Mouse (Mus musculus): Measurements from ENCODE around the gene Sec31b. TPM values are rescaled to one million over a fixed set of nuclear protein-coding genes. Genes with fewer than 3 reads are reported as not detected.
A peak's percentile ranks its signal among the peaks of the same experiment; 100 is the strongest.

Gene Sec31b
- total RNA-seq, 4 experiments from 2014 or later: 4.1 to 6.2 (median 5.5) TPM

DNA sequence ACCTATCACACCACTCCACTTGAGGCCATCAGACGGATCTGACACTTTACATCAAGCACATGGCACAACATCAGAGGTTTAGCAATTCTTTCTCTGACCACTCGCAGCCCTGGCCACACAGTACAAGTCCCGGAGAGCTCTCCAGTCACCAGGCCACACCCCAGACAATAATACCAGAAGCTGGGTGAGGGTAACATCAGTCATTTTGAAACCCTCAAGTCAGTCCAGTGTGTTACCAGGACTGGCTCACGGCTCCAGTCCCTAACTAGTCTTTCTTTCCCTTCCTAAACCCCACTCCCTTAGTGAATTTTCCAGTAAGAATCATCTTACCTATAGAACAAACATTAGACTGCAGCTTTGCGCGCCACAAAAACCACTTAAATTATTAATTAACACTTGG is 15.6 kb downstream of the Sec31b start:
- DNase-seq: no peak

DNA sequence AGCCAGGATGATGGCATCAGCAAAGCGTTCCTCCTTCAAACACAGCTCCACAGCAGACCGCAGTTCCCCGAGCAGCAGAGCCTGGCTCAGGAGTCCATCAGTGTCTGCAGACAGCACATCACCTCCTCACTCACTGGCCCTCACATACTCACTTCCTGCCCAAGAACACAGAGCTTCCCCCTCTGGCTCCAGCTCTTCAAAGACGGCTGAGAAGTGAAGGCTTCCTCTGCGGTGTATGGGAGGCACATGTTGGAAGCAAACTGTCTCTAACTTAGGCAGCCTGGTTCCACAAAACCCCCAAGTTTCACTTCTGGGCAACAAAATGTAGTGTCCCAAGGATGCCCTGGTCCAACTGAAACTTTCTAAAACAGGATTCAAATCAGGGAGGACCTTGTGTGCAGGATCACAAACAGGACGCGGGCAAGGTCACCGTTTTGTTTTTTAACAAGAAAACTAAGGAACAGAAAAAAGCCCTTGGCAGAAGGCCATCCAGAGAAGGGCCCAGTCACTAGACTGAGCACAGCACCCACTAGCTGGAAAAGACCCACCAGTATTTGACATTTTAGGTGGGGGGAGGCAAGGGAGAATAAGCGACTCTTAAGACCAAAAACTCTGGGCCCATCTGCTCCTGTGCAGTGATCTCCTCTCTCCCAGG is 20.0 kb downstream of the Sec31b start:
- DNase-seq: no peak

DNA sequence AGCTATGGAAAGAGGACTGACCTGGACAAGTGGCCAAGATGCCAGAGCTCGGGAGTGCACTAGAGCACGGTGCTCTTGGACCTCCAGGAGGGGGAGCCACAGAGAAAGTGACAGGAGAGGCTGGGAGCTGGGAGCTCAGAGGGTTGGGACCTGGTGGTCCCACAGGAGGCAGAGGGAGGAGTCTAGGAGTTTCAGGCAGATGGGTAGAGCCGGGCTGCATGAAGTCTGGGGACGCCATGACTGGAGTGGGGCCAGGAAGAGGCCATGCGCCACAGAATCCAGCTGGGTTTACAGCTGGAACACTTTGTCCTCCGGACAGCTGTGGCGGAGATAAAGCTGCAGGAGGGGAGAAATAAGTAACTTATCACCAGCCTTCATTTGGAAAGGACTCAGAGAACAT is 26.5 kb downstream of the Sec31b start:
- DNase-seq: no peak

DNA sequence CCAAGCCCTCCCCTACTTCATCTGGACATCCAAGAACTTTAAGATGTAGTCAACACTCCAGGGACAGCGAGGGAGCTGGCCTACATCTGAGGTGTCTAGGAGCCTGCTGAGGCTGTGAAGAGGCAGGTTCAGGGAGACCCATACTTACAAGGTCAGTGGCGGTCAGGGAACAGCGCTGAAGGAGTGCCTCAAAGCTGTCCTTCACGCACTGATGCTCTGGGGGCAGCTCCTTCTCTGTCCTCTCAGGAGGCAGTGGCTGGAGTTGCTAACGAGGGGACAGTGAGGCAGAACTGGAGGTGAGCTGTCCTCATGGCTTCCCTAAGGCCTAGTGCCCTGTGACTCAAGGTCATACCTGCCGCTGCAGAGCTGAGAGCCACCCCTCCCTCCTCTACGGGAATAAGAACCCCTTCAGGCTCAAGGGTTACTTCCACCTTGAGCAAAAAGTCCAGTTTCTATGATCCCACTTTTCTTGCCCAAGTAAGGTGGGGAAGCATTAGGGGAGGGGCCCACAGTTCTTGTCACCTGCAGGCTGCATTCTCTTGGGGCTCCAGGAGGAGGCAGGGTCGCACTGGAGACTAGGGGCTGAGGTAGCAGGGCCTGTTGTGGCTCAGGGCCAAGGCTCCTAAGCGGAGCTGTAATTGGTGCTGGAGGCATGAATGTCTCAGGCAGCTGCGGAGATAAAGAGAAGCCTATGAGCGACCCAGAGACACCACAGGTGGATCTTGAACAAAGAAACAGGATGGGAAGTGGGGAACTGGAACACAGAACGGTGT is 27.5 kb downstream of the Sec31b start:
- no peak for DNase-seq

DNA sequence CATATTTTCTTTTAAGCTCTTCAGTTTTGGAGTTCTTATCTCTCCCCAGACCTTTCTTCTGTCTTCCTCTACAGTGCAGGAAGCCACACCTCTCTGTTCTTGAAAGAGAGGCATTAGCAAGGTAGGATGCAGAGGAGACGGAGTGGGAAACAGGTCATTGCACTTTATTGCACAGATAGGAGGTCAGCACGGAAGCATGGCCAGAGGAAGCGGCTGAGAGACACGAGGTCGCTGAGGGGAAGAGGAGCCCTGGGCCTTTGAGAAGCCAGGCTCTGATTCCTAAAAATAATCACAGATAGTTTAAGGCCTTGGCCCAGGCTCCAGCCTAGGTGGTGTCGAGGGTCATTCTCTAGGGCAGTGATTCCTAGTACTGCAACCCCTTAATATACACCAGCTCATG is 29.9 kb downstream of the Sec31b start:
- DNase-seq: no peak

DNA sequence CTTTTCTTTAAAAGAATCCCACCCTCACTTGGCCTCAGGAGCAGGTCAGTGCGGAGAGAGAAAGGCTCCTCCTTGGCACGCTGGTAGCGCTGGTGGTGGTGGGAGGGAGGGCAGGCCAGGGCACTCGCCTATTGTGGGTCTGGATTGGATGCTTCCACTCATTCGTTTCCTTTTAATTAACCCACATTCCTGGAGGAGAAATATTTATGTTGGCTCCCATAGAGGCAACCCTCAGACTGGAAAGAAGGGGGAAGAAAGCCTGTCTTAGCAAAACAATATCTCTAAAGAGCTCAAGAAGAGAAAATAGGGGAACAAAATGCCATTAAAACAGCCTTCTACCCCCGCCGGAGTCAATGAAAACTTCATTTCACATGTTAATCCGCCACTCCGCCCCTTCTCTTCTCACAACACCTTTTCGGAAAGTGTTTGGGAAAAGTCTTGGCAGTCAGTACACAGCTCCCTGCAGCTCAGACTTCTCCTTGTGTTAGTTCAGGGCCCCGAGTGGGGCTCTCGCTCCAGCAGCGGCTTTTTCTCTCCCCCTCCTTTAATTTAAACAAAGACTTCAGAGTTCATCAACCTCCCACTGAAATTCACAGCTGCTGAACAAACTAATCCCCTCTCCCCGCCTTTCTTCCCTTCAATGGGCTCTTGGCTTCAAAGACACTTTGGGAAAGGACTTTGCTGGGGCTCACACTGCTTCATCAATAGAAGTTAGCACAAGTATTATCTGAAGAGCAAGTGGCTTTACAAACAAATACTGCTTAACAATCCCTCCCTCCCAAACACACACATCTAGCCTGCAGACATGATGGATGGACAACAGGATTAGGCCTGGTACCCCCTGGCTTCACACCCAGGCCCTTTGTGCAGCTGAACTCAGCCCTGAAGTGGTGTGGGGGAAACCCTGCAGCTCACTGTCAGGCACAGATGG is 30.9 kb downstream of the Sec31b start:
- DNase-seq: no peak

DNA sequence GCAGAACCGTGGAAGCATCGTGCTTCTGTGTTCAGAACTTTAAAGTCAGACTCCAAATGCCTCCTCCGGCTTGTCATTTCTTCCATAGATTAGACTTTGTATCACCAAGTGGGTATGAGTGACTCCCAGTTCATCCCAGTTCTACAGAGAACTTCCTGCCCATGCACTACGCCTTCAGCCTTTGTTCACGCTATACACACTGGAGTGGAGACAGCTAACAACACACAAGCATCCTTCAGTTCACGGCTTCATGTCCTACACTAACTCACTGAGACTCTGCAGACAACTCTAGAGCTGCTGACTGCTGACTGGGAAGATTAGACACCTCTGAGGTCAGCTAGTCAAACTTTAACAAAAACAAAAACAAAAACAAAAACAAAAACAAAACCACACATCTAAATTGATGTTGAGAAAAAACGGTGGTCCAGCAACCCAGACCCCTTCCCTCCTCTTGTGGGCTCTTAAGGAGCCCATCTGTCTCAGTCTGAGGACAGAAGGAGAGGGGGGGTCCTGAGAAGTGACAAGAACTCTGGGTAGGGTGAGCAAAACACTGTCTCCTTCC is 31.7 kb downstream of the Sec31b start:
- no peak for DNase-seq

DNA sequence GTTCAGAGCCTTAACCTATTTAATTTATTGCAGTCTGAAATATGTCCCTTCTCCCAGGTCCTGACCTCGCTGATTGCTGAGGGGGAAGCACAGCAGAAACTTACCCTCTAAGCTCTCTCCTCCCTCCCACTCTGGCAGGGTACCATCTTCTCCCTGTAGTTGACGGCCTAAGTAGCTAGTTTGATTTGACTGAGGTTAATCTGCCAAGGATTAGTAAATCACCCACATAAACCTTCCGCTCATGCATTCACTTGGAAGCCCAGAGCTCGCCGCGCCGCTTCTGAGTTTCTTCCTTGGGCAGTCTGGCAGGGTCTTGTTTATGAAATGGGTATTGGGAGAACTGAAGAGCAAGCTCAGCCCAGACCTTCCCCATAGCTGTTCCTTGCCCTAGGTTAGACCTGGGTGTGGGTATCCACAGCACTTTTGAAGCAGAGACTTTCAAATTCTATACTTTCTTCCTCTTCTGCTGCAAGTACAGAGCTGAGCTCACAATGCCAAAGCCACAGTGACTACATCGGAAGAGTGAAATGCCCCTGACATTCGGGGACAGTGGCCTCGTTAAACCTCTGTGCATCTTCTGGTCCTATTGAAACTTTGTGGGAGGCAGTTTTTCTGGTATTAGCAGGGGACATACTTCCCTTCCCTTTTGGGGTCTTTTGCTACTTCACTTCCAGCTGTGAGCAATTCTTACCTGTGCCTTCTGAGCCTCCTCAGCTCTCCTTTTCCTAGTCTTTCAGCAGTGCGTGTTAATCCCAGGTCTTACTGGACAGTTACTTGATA is 32.4 kb downstream of the Sec31b start:
- no peak for DNase-seq

DNA sequence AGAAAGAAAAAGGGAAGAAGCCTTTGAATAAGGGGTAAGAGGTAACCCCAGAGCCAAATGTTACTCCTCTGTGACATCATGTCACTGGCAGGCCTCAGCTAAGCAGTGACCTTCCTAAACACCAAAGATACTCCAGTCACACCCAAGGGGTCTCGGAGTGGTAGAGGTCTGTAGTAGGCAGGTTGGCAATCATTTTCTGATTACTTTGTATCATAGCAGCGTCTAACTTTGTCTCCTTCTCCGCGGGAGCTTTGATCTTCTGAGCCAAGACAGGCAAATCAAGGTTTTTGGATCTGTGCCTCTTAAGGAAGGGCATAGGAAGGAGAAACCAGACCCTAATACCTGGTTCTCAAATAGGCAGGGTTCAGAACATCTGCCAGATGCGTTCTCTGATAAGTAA is 33.1 kb downstream of the Sec31b start:
- no peak for DNase-seq

DNA sequence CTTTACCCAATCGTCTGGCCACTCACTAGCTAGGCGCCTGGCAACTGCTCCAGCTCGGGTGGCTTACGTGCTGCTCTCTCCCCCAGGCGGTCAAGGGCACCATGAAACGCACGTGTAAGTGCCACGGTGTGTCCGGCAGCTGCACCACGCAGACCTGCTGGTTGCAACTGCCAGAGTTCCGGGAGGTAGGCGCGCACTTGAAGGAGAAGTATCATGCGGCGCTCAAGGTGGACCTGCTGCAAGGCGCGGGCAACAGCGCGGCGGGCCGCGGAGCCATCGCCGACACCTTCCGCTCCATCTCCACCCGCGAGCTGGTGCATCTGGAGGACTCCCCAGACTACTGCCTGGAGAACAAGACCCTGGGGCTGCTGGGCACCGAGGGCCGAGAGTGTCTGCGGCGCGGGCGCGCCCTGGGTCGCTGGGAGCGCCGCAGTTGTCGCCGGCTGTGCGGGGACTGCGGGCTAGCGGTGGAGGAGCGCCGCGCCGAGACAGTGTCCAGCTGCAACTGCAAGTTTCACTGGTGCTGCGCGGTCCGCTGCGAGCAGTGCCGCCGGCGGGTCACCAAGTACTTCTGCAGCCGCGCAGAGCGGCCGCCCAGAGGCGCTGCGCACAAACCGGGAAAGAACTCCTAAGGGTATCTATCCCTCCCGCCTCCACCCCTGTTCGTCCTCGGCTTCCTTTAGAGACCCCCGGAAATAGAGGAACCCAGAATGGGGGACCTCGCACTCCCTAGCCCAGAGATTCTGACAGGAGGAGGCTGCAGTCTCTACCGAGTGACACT is 34.0 kb downstream of the Sec31b start:
- DNase-seq: peak; percentile 69

DNA sequence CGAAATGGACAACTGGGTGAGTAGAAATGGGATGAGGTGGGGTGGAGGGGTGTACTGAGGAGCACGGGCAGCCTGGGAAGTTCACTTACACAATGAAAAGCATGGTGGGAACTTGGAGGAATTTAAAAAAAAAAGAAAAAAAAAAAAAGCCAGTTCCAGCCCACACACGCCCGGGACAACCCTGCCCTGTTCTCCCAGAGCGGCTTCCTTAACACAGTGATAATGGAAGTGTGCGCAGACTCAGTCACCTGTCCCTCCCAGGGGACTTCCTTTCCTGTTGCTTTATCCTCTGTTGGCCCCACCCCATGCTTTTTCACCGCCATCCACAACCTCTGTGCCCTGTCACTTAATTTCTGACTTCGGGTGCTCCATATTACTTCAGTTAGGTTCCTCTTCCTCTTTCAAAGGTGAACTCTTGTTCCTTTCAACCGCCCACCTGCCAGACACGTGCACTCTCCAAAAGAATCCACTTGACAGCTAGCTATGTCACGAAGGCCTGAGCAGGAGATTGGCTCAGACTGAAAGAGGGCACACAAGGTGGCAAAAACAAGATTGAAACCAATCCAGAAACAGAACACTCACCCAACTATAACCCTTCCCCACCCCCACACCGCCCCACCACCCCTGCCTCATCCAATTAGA is 35.0 kb downstream of the Sec31b start:
- no peak for DNase-seq

DNA sequence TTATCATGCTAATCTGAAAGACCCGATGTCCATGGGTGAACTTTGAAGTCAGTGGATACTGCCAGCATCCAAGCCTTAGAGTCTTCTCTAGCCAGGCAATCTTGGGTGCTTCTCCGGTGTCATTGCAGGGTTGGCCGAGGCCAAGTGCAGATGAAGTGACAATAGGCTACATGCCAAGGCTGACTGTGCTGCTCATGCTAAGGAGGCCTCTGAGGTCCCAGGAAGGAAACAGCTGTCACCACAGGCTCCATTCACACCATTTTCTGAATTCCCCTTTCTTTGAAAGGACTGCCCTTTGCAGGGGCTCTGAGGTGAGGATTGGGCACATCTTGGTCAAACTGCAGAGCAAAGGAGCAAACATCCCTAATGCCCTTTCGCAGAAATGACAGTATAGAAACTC is 42.9 kb downstream of the Sec31b start:
- DNase-seq: no peak

DNA sequence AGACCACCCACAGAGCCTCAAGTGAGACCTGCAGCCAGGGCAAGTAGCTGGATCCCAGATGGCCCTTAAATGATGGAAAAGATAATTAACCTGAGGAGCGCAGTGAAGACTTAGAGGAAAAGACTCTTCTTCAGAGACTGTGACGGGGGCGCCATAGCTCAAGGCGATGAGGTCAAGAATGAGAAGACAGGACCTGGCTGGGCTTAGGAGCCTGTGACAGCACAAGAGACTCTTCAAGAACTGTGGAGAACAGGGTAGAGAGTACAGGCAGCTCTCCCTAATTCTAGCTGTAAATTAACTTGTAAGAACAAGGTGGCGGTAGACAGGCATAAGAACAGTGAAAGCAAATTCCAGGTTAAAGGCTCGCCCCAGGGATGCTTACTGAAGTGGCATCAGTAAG is 43.7 kb downstream of the Sec31b start:
- no peak for DNase-seq

DNA sequence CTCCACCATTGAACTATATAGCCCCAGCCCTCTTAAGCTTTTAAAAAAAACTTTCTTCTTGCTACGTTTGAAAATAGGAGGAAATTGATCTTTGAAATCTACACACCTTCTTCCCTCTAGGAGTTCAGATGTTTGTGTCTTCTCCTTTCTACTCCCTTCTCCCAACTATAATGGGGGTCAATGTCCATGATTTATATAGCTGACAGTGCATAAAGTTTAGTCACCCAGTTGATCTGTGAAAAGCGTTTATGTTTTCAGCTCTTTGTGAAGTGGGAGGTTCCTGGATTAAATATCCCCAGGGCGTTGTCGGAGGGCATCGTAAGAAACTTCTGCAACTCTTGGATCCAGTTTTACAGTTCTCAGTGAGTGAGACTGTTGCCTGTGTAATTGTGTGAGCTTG is 45.4 kb downstream of the Sec31b start:
- no peak for DNase-seq

DNA sequence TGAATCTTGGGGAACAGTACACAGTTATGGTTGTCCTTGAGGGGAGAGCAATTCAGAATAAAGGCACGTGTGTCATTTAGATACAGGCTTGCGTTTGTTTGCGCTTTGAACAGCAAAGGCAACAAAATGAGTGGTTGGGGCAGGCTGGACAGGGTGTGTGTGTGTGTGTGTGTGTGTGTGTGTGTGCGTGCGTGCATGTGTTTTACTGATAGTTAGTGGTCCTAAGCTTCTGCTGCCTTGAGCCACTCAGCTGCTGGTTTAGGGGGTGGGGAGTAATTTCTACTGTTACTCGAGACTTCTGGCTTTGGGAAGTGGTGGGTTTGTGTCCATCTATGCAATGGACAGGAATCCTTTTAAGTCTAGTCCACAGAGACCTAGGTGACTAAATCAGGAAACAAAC is 46.7 kb downstream of the Sec31b start:
- no peak for DNase-seq

DNA sequence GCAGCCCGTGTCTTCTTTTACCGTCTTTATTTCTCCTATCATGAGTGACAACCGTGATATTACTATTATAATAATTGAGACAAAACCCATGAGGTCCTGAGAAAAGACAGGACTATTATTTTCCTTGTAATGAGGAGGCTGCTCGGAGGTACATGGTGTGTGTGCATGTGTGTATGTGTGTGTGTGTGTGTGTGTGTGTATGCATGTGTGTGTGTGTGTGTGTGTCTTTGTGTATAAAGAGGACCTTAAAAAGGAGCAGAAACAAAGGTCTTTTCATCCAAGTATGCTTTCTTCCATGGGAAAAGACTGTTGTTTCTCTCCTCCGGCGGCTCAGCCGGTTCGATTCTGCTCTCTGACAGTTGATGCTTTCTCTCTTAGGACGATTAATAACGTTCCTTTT is 48.7 kb downstream of the Sec31b start:
- DNase-seq: no peak

DNA sequence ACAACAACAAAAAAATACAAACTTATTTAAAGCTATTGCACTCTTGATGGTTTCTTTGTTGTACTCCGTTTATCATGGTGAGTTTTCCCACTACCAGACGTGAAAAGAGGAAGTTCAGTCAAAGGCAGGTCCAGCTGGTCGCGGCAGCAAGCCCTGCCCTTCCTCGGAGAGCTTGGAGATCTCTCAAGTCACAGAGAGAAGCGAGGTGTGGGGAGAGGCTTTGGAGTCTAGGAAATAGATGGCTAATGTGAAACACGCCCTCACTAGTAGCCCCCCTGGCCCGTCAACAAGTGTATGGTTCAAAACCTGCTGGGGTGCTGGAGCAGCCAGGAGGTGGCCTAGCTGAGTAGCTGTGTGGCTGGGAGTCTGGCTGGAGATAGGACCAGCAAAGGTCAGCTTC is 49.2 kb downstream of the Sec31b start:
- DNase-seq: no peak

DNA sequence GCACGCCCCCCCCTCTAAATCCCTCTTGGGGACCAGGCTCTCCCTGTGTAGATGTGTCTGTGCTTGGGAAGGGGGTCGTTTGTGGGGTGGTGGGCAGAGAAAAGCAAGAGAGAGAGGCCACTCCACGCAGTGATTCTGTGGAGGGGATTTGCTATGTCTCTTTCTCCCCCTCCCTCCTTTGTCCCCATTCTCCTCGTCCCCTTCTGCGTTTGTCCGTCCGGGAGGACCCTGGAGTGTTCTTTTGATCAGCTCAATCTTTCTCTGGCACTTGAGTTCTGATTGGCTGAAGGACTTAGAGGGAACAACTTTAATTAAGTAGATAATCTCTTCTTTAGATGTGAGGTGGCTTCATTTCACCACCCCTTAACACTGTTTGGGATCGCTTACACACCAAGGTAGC is 52.5 kb downstream of the Sec31b start, which contains the start of gene Wnt8b:
Gene Wnt8b, plus strand, starts transcription at position 345 of the 400 bp plus-strand sequence.
- no peak for DNase-seq

DNA sequence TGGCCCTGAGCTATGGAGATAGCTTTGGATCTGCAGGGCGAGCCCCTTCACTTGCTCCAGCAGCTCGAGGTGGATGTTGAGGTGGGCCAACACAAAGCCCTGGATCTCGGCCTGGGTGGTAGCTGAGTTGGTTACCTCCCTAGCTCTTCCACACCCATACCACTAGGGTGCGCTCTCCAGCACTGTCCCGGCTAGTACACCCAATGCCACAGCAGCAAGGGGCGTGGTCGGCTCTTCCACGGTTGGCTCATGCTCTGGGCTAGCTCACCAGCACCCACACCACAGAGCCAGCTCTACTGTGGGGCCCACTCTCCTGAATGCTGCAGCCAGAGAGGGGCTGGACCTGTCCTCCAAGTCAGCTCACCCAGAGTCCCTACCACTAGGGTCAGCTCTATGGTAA is 58.4 kb downstream of the Sec31b start:
- peak; percentile 44 for DNase-seq

DNA sequence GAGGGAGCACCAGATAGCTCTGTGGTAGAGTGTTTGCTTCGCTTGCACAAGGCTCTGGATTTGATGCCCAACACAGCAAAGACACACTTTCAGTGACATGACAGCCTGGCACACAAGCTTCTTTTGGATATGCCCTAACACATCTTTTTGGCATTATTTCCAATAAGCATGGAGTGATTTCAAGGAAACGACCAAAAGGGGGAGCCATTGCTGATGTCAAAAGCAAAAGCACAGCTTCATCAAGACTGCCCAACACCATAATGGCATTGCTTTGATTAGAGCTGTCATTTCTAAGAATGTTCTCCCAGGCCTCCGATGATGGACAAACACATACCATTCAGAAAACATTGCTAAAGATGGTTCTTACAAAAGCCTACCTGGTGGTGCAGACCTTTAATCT is 69.1 kb downstream of the Sec31b start:
- no peak for DNase-seq

DNA sequence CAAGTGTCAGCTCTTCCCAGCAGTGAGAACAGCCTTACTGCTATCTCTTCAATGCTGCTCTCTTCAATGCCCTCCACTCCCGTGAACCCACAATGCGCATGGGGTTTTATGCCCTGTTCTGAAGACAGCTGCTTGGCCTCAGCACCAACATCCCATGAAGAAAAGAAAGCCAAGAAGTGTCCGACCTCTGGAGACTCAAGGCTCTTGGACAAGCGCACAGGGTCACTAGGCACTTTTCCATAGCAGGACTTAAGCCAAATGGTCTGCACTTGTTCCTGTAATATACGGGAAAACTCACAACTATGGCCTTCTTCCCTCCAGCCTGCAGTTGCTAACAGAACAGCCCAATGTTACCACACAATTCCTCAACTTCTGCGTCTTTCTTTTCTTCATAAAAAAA is 70.4 kb downstream of the Sec31b start:
- DNase-seq: no peak
